Mouse (Mus musculus) hindbrain, embryonic 14.5 days (tissue): ENCODE measurements around the gene Pzp. TPM values are rescaled to one million over a fixed set of nuclear protein-coding genes. Genes with fewer than 3 reads are reported as not detected.

Experiments
- ATAC-seq: fragments of 200-750 bp; cut with Nextera tagmentation; 2 replicates; pipeline ENCODE4 v1.8.0; 2017; ENCODE audit warnings: moderate number of reproducible peaks, mild to moderate bottlenecking, moderate TSS enrichment, moderate library complexity; ENCODE audit not compliant: low FRiP score
- DNase-seq: peaks from one replicate; pipeline ENCODE4 v3.0.0-alpha.2; 2015; ENCODE audit warnings: low spot score
- H3K27ac ChIP-seq: fragments of 300-500 bp; sonication (generic); 2 replicates; pipeline ENCODE4 v1.5.1; 2014; ENCODE audit warnings: mild to moderate bottlenecking, moderate library complexity
- H3K27me3 ChIP-seq: fragments of 300-500 bp; sonication (generic); 2 replicates; pipeline ENCODE4 v1.6.1; 2014; ENCODE audit warnings: mild to moderate bottlenecking, low read length, mixed read lengths; ENCODE audit not compliant: control insufficient read depth, insufficient read depth
- H3K36me3 ChIP-seq: fragments of 300-500 bp; sonication (generic); replicated peaks from 2 replicates; pipeline ENCODE4 v1.6.1; 2014; ENCODE audit not compliant: control insufficient read depth, insufficient read depth
- H3K4me1 ChIP-seq: fragments of 300-500 bp; sonication (generic); replicated peaks from 2 replicates; pipeline ENCODE4 v1.6.1; 2014; ENCODE audit warnings: antibody characterized with exemption, low read length, mixed read lengths; ENCODE audit not compliant: control insufficient read depth, insufficient read depth
- H3K4me2 ChIP-seq: fragments of 300-500 bp; sonication (generic); replicated peaks from 2 replicates; pipeline ENCODE4 v1.6.1; 2014; ENCODE audit warnings: mild to moderate bottlenecking, moderate library complexity
- H3K4me3 ChIP-seq: fragments of 300-500 bp; sonication (generic); replicated peaks from 2 replicates; pipeline ENCODE4 v1.5.1; 2014; ENCODE audit warnings: mild to moderate bottlenecking, low read length
- H3K9ac ChIP-seq: fragments of 300-500 bp; sonication (generic); 2 replicates; pipeline ENCODE4 v1.6.1; 2014
- H3K9me3 ChIP-seq: fragments of 300-500 bp; sonication (generic); 2 replicates; pipeline ENCODE4 v1.6.1; 2016; ENCODE audit warnings: low read length; ENCODE audit not compliant: control insufficient read depth
- WGBS: fragments of 180-500 bp; shearing (Covaris S2); extraction: QIAGEN DNeasy Blood & Tissue Kit; methylation state at CpG from one replicate; pipeline ENCODE4 v1.1.7; 2014; 5-methylcytosine and 5-hydroxymethylcytosine counted together
- polyA plus RNA-seq: library from polyadenylated mRNA; unstranded; fragments of >200 nt; fragmentation: Nextera tagmentation; extraction: Ambion mirVana; gene quantifications from 2 replicates; pipeline ENCODE4 v1.2.1, GENCODE M21; 2014

Pzp gene
- polyA plus RNA-seq, 1 experiment from 2014 or later = 0.70 TPM

- 57% methylated on average over 3 of the region's 3 CpGs for WGBS
- DNase-seq (no peak), ATAC-seq (no peak)
- Histone ChIP-seq H3K4me1 (no peaks in the 10 kb centered on the region), H3K4me2 (no peak overlapping the region), H3K9me3 (no peaks in the 10 kb centered on the region), H3K9ac (no peak overlapping the region), H3K27me3 (no peaks in the 10 kb centered on the region), H3K27ac (no peak overlapping the region), H3K36me3 (no peaks in the 10 kb centered on the region), H3K4me3 (no peak overlapping the region)
Observed at GRCm38 (mm10) chr6:128466563-128466962, 60.0 kb downstream of the Pzp start.

GRCm38 (mm10) chr6:128466043-128466442 is 60.5 kb downstream of the Pzp start:
- no peak for DNase-seq
- no peak for ATAC-seq
- no peak overlapping the region for H3K27ac ChIP-seq

DNA sequence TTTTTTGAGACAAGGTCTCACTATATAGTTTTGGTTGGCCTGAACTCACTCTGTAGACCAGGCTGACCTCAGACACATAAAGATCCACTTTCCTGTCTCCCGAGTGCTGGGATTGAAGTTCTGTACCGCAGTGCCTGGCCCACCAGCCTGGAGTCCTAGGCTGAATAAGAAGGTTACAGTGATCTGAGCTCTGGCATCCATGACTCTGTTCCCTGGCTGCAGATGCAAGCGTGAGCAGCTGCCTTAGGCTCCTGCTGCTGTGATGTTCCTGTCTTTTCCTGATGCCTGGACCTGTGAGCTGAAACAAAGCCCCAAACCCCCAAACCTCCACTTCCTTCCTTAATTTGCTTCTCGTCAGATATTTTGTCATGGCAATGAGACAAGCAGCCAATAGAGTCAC is 61.5 kb downstream of the Pzp start:
- Histone ChIP-seq H3K36me3 (no peaks in the 10 kb centered on the region), H3K9me3 (no peaks in the 10 kb centered on the region), H3K27me3 (no peaks in the 10 kb centered on the region), H3K4me2 (no peak overlapping the region), H3K9ac (no peak overlapping the region), H3K27ac (no peak overlapping the region), H3K4me1 (no peaks in the 10 kb centered on the region), H3K4me3 (no peak overlapping the region)
- 88% methylated on average over 4 of the region's 4 CpGs for WGBS
- no peak for DNase-seq
- no peak for ATAC-seq

More at GRCm38 (mm10) chr6:128466043-128466442, 60.5 kb downstream of the Pzp start:
- no peaks in the 10 kb centered on the region for H3K36me3 ChIP-seq
- no peak overlapping the region for H3K4me2 ChIP-seq
- H3K9ac ChIP-seq = no peak overlapping the region
- H3K27me3 ChIP-seq = no peaks in the 10 kb centered on the region
- H3K4me1 ChIP-seq = no peaks in the 10 kb centered on the region
- no peak overlapping the region for H3K4me3 ChIP-seq
- 42% methylated on average over 7 of the region's 7 CpGs for WGBS
- H3K9me3 ChIP-seq = no peaks in the 10 kb centered on the region

- Histone ChIP-seq H3K4me1 (no peaks in the 10 kb centered on the region), H3K27ac (no peak overlapping the region), H3K27me3 (no peaks in the 10 kb centered on the region), H3K36me3 (no peaks in the 10 kb centered on the region), H3K4me3 (no peak overlapping the region), H3K9ac (no peak overlapping the region), H3K4me2 (no peak overlapping the region), H3K9me3 (no peaks in the 10 kb centered on the region)
- no peak for ATAC-seq
- DNase-seq = no peak
Observed at GRCm38 (mm10) chr6:128461606-128462005, 64.9 kb downstream of the Pzp start.

GRCm38 (mm10) chr6:128460729-128461503 is 65.6 kb downstream of the Pzp start:
- WGBS = 80% methylated on average over 14 of the region's 14 CpGs

DNA sequence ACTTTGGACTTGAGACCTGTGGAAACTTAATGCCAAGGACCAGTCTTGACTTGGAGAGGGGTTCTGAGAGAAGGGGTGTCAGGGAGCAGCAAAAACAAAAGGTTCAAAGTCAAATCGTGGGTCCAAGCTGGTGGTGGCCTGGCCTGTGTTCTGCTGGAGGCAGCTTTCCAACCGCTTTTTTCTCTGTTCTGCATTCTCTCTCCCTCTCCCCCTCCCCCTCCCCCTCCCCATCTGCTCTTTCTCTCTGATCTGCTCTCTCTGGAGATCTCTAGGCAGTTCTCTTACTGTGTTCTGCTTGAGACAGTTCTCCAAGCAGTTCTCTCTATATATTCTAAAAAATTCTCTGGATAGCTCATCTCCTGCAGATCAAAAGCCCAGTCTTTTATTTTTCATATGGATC is 66.2 kb downstream of the Pzp start:
- H3K4me3 ChIP-seq = no peak overlapping the region
- H3K27me3 ChIP-seq = no peaks in the 10 kb centered on the region
- ATAC-seq (no peak), DNase-seq (no peak)
- no peaks in the 10 kb centered on the region for H3K9me3 ChIP-seq
- H3K4me1 ChIP-seq = no peaks in the 10 kb centered on the region
- 22% methylated on average over 2 of the region's 2 CpGs for WGBS
- no peaks in the 10 kb centered on the region for H3K36me3 ChIP-seq
- no peak overlapping the region for H3K4me2 ChIP-seq
- no peak overlapping the region for H3K9ac ChIP-seq
- no peak overlapping the region for H3K27ac ChIP-seq

More at GRCm38 (mm10) chr6:128460729-128461503, 65.6 kb downstream of the Pzp start:
- Histone ChIP-seq H3K36me3 (no peaks in the 10 kb centered on the region), H3K9ac (no peak overlapping the region), H3K4me2 (no peak overlapping the region), H3K9me3 (no peaks in the 10 kb centered on the region), H3K27me3 (no peaks in the 10 kb centered on the region), H3K27ac (no peak overlapping the region), H3K4me3 (no peak overlapping the region), H3K4me1 (no peaks in the 10 kb centered on the region)
- no peak for DNase-seq
- ATAC-seq = no peak

- Histone ChIP-seq H3K9me3 (no peaks in the 10 kb centered on the region), H3K4me3 (no peak overlapping the region), H3K4me1 (no peaks in the 10 kb centered on the region), H3K27ac (no peak overlapping the region), H3K27me3 (no peaks in the 10 kb centered on the region), H3K9ac (no peak overlapping the region), H3K36me3 (no peaks in the 10 kb centered on the region), H3K4me2 (no peak overlapping the region)
- 79% methylated on average over 5 of the region's 5 CpGs for WGBS
- ATAC-seq = no peak
- DNase-seq = no peak
Observed at GRCm38 (mm10) chr6:128457186-128457585, 69.3 kb downstream of the Pzp start.

GRCm38 (mm10) chr6:128455835-128456605 is 70.5 kb downstream of the Pzp start:
- no peak for ATAC-seq
- H3K9me3 ChIP-seq = no peaks in the 10 kb centered on the region
- H3K27me3 ChIP-seq = no peaks in the 10 kb centered on the region
- H3K4me3 ChIP-seq = no peak overlapping the region
- H3K27ac ChIP-seq = no peak overlapping the region
- 87% methylated on average over 12 of the region's 12 CpGs for WGBS
- no peaks in the 10 kb centered on the region for H3K36me3 ChIP-seq
- no peak overlapping the region for H3K9ac ChIP-seq
- H3K4me1 ChIP-seq = no peaks in the 10 kb centered on the region
- no peak overlapping the region for H3K4me2 ChIP-seq
- DNase-seq = no peak

DNA sequence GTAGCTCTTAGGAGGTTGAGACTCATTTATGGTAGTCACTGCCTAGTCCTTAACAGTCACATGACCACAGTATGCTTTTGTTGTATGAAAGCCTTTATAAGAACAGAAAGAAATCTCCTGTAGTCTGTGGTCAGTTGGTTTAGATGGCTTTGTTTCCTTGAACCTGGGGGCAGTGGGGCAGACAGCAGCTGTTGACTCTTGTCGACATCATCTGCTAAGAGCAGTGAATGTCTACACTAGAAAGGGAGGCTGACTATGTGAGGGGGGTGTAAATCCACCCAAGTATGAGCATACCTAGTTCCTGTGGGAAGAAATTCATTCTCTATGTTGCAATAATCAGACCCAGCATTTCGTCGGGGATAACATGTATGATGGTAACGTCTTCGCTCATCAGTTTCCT is 79.5 kb downstream of the Pzp start:
- Histone ChIP-seq H3K36me3 (no peaks in the 10 kb centered on the region), H3K9ac (no peak overlapping the region), H3K27me3 (no peaks in the 10 kb centered on the region), H3K4me1 (no peaks in the 10 kb centered on the region; the same call in 1 of the 2 replicates), H3K27ac (no peak overlapping the region), H3K4me3 (no peak overlapping the region), H3K9me3 (no peaks in the 10 kb centered on the region), H3K4me2 (no peak overlapping the region)
- ATAC-seq (no peak), DNase-seq (no peak)
- WGBS = 98% methylated on average over 5 of the region's 5 CpGs
